Mouse (Mus musculus) embryonic fibroblast, embryonic 13.5 days (primary cell): Measurements from ENCODE around the gene B4galnt1.

Source experiments
- CTCF ChIP-seq: IDR thresholded peaks from 2 replicates; pipeline ENCODE4 v1.5.1; 2011; ENCODE audit warnings: mild to moderate bottlenecking, control low read depth, low read length, moderate library complexity, borderline replicate concordance; ENCODE audit not compliant: insufficient read depth
- POLR2A ChIP-seq: IDR thresholded peaks from 2 replicates; pipeline ENCODE4 v1.6.1; 2011; ENCODE audit warnings: low read depth, mild to moderate bottlenecking, control low read depth, low read length, moderate library complexity

- no peak for TF ChIP-seq POLR2A
- no peak for TF ChIP-seq CTCF
Measured at GRCm38 (mm10) chr10:127126579-127126978, 38.4 kb upstream of the B4galnt1 start.
